Mouse (Mus musculus): Measurements from ENCODE around the gene Ism2.

DNA sequence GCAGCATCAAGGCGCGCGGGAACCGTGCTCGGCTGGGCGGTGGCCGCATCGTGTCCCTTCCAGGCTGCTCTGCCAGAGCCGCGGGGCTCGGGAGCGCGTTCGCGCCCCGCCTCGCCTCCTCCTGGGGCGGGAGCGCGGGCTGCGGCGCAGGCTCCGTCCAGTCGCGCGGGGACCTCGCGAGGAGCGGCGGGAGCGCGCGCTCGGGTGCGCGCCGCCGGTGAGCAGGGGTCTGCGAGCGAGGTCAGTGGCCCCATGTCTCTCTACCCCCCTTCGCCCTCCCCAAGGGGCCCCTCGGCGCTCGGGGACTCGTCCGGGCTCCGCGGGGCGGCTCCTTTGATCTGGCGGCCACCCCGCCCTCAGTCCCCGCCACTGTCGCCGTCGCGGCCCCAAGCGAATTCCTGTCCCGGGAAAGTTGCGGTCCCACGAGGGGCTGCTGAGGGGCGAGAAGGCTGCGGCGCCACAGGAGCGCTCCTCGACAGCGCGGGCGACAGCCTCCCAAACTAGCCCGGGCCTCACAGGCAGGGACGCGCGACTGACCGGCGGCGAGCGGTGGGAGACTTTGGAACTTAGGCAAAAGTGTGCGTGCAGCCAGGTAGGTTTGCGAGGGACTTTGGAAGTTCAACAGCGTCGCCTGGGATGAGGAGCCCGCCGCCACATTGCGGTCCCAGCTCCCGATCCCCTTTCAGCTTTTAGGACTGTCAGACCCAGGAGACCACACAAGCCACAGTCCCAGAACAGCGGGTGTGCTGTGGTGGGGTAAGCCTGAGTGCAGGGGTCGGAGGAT lies at the start of gene Ism2:
- TF ChIP-seq CTCF (IDR thresholded peaks at IDR 0.05; ENCODE audit: control insufficient read depth, insufficient read depth, insufficient replicate concordance, low read depth, low read length) (no peak), POLR2A (IDR thresholded peaks at IDR 0.05; ENCODE audit: control insufficient read depth, low read depth, low read length) (no peak)
